Mouse (Mus musculus) MEL (cell line): Measurements from ENCODE around the gene Cx3cl1.

ENCODE experiments used
- CTCF ChIP-seq, 3 experiments: IDR thresholded peaks in 2 of 3; conservative IDR thresholded peaks in 1 of 3; 2 replicates each; pipeline ENCODE4 v1.5.1; 2011 to 2012; ENCODE audit warnings: low read length in 3 of 3, low read depth in 2 of 3, mild to moderate bottlenecking in 2 of 3, improper control_type of control experiment in 1 of 3, inconsistent platforms in 1 of 3, mixed read lengths in 1 of 3, moderate library complexity in 1 of 3; ENCODE audit not compliant: control insufficient read depth in 1 of 3, insufficient read depth in 1 of 3, poor library complexity in 1 of 3, severe bottlenecking in 1 of 3
- EP300 ChIP-seq, 2 experiments: IDR thresholded peaks; 2 replicates each; pipeline ENCODE4 v1.6.1; 2011; ENCODE audit warnings: improper control_type of control experiment in 2 of 2, low read length in 2 of 2, low read depth in 1 of 2, mild to moderate bottlenecking in 1 of 2
- JUND ChIP-seq: IDR thresholded peaks from 2 replicates; pipeline ENCODE4 v1.6.1; 2011; ENCODE audit warnings: low read depth, mild to moderate bottlenecking, improper control_type of control experiment, low read length
- MAX ChIP-seq: IDR thresholded peaks from 2 replicates; pipeline ENCODE4 v1.6.1; 2011; ENCODE audit warnings: low read length, improper control_type of control experiment
- RCOR1 ChIP-seq: IDR thresholded peaks from 2 replicates; pipeline ENCODE4 v1.6.1; 2012; ENCODE audit warnings: low read depth, mild to moderate bottlenecking, inconsistent platforms, low read length, improper control_type of control experiment
- TCF12 ChIP-seq: IDR thresholded peaks from 2 replicates; pipeline ENCODE4 v1.6.1; 2014; ENCODE audit warnings: low read depth, mild to moderate bottlenecking, inconsistent platforms, low read length, improper control_type of control experiment, moderate library complexity
- ZC3H11A ChIP-seq: IDR thresholded peaks from 2 replicates; pipeline ENCODE4 v1.6.1; 2012; ENCODE audit warnings: low read depth, mild to moderate bottlenecking, inconsistent platforms, low read length, improper control_type of control experiment
- ZNF384 ChIP-seq: IDR thresholded peaks from 2 replicates; pipeline ENCODE4 v1.6.1; 2012; ENCODE audit warnings: low read depth, mild to moderate bottlenecking, inconsistent platforms, low read length, improper control_type of control experiment

DNA sequence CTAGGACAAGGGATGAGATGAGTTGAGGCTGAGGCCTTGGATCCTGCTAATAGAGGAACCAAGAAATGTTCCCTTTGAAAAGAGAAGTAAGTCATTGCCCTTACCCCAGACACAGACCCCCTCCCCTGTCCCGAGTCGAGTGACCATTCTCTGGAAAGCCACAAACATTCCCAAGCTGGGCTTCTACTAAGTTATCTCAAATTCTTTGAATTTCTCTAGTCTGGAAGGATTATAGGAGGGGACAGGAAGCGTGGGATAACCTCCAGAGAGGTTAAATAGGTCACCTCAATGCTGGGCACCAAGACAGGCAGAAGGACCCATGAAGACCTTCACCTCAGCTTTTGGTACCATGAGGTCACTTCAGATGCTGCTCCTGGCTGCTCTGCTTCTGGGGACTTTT, 38.3 kb downstream of the Cx3cl1 start, which contains the start of gene Ccl17:
- no peak for TF ChIP-seq RCOR1
- no peak for TF ChIP-seq MAX
- no peak for TF ChIP-seq EP300 (IDR thresholded peaks at IDR 0.05; ENCODE audit: low read depth in 1 of 2, low read length in 2 of 2)
- TF ChIP-seq CTCF (IDR thresholded peaks at IDR 0.05 in 2 of 3, conservative IDR thresholded peaks at IDR 0.05 in 1 of 3; ENCODE audit: control insufficient read depth in 1 of 3, insufficient read depth in 1 of 3, low read depth in 2 of 3, low read length in 3 of 3, poor library complexity in 1 of 3, severe bottlenecking in 1 of 3): no peak
- TF ChIP-seq JUND: no peak
- no peak for TF ChIP-seq TCF12
- no peak for TF ChIP-seq ZNF384
- TF ChIP-seq ZC3H11A: no peak
